8 mouse cellular contexts compared by ENCODE assay signal in the genomic region with DNA sequence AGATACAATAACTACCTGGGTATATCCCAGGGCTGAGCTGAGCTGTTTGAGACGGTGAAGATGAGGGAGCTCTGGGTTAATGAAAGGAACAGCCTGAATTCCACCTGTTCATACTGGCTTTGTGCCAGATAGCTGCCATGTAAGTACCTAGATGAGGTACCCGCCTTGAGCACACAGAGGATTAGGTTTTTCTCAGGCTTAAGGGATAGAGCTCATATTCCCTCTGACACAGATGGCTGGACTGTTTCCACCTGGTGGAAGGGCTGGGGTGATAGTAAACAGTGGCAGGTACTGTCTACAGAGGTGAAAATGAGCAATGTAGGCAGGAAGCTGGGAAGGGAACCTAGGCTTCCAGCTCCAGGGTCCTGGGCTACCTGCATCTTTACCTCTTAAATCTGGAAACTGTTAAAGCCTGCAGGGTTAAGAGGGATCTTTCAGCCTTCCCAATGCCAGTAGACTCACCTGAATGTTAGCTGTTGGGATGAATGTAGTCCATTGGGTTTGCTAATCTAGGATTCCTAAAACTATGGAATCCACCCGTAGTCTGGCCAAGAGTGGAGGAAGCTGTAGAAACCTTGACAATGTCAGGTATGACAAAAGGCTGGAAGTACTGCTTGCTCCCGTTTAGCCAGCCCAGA. TPM values are rescaled to one million over a fixed set of nuclear protein-coding genes. Genes with fewer than 3 reads are reported as not detected.
DNase-seq lines count a peak whose midpoint lies in the region; ATAC-seq and TF ChIP-seq lines count a peak whose summit lies in the region.

No protein-coding gene starts in this region.

- H3K4me1 ChIP-seq in hindbrain, embryonic 11.5 days (replicated peaks; ENCODE audit: control insufficient read depth, insufficient read depth, low read length), result peaks cover 12% of the 10 kb centered on the region; the same call in 1 of the 2 replicates

- 37% methylated on average over 4 of the region's 4 CpGs for WGBS in hindbrain, embryonic 11.5 days

- peak overlapping the region; percentile 40; the same call in 1 of the 2 replicates for H3K27ac ChIP-seq in left cerebral cortex, adult 2 months
- H3K27ac ChIP-seq in hindbrain, embryonic 11.5 days (ENCODE audit: low read depth, low read length), result no peak overlapping the region

- 0 out of 2 replicates have a peak overlapping the region, but pooled peaks have one; percentile 7 for H3K9ac ChIP-seq in hindbrain, embryonic 11.5 days (ENCODE audit: low read depth, low read length)

- intact Hi-C loops in left cerebral cortex, adult 2 months (cut with DNase I), result loop anchor here (5.0 kb wide), 1 partner anchor 540 kb away; no protein-coding TSS in a partner anchor
- intact Hi-C loops in left cerebral cortex, postnatal 36 days (cut with DNase I), result no loop called here
- intact Hi-C loops in left cerebral cortex, postnatal 10 days (cut with DNase I), result no loop called here

- H3K27me3 ChIP-seq in hindbrain, embryonic 11.5 days (ENCODE audit: control insufficient read depth, insufficient read depth, low read length), result no peaks in the 10 kb centered on the region

- peaks cover 15% of the 10 kb centered on the region for H3K36me3 ChIP-seq in hindbrain, embryonic 11.5 days (ENCODE audit: control insufficient read depth, insufficient read depth, low read length)

- ATAC-seq in hindbrain, embryonic 11.5 days (ENCODE audit: low FRiP score), result no peak

- no peak for TF ChIP-seq CTCF in left cerebral cortex, adult 2 months (IDR thresholded peaks at IDR 0.05)

- H3K4me2 ChIP-seq in hindbrain, embryonic 11.5 days (replicated peaks; ENCODE audit: low read depth, low read length), result 0 out of 2 replicates have a peak overlapping the region, but pooled peaks have one; percentile 4

- peak overlapping the region; percentile 97 for H3K4me3 ChIP-seq in left cerebral cortex, adult 2 months
- peak overlapping the region; percentile 12 for H3K4me3 ChIP-seq in hindbrain, embryonic 11.5 days (ENCODE audit: low read depth, low read length)

- H3K9me3 ChIP-seq in hindbrain, embryonic 11.5 days (ENCODE audit: control insufficient read depth, low read length), result no peaks in the 10 kb centered on the region

- DNase-seq in left cerebral cortex, adult 2 months (ENCODE audit: extremely low spot score in 1 of 2, low spot score in 2 of 2), result no peak
- no peak for DNase-seq in left cerebral cortex, postnatal 36 days (ENCODE audit: low spot score in 2 of 2)
- peak; percentile 77 for DNase-seq in cerebellum, adult 9-10 months
- no peak for DNase-seq in hindbrain, embryonic 11.5 days (ENCODE audit: low spot score)
- DNase-seq in lung, postnatal 25 days (ENCODE audit: low spot score), result peak; percentile 35
- DNase-seq in left cerebral cortex, postnatal 10 days (ENCODE audit: extremely low spot score in 1 of 2, low spot score in 2 of 2), result no peak
- DNase-seq in right cerebral cortex, postnatal 14 days, result no peak
- DNase-seq in thymus, postnatal 14 days, result no peak

RNA-seq across cellular contexts. Expression of gene Atf4, which starts 2.7 kb away (rescaled TPM):
- 100 to 1,000 TPM; 119 to 120 TPM for total RNA-seq in left cerebral cortex, adult 2 months (2021)
- total RNA-seq in left cerebral cortex, postnatal 36 days (2021), result 100 to 1,000 TPM in 1 of 2 experiments, 10 to 100 TPM in 1; 99.7 to 113 TPM
- 140 and 145 TPM in 2 replicates for polyA plus RNA-seq in hindbrain, embryonic 11.5 days (2014; fragmentation: Nextera tagmentation; extraction: Ambion mirVana)
- 100 to 1,000 TPM; 100 to 110 TPM for total RNA-seq in left cerebral cortex, postnatal 10 days (2021)

RNA-seq across cellular contexts. Expression of gene Rps19bp1, which starts 6.4 kb away (rescaled TPM):
- total RNA-seq in left cerebral cortex, adult 2 months (2021), result 10 to 100 TPM; 38.3 to 42.0 TPM
- total RNA-seq in left cerebral cortex, postnatal 36 days (2021), result 10 to 100 TPM; 40.9 to 41.1 TPM
- 68.0 and 71.4 TPM in 2 replicates for polyA plus RNA-seq in hindbrain, embryonic 11.5 days (2014; fragmentation: Nextera tagmentation; extraction: Ambion mirVana)
- total RNA-seq in left cerebral cortex, postnatal 10 days (2021), result 10 to 100 TPM; 41.5 to 47.5 TPM

RNA-seq across cellular contexts. Expression of gene AC140267.1, which starts 22.1 kb away (rescaled TPM):
- 10 to 100 TPM; 20.0 to 28.1 TPM for total RNA-seq in left cerebral cortex, adult 2 months (2021)
- total RNA-seq in left cerebral cortex, postnatal 36 days (2021), result 10 to 100 TPM; 13.7 to 17.3 TPM
- polyA plus RNA-seq in hindbrain, embryonic 11.5 days (2014; fragmentation: Nextera tagmentation; extraction: Ambion mirVana), result not detected in 2 replicates
- 10 to 100 TPM; 13.6 to 21.0 TPM for total RNA-seq in left cerebral cortex, postnatal 10 days (2021)

RNA-seq across cellular contexts. Expression of gene Mief1, which starts 23.9 kb away (rescaled TPM):
- 10 to 100 TPM; 32.3 to 33.9 TPM for total RNA-seq in left cerebral cortex, adult 2 months (2021)
- 10 to 100 TPM; 32.4 to 33.7 TPM for total RNA-seq in left cerebral cortex, postnatal 36 days (2021)
- 38.5 and 39.1 TPM in 2 replicates for polyA plus RNA-seq in hindbrain, embryonic 11.5 days (2014; fragmentation: Nextera tagmentation; extraction: Ambion mirVana)
- 10 to 100 TPM; 30.7 to 31.1 TPM for total RNA-seq in left cerebral cortex, postnatal 10 days (2021)

RNA-seq across cellular contexts. Expression of gene Cacna1i, which starts 29.3 kb away (rescaled TPM):
- 10 to 100 TPM; 72.7 to 75.9 TPM for total RNA-seq in left cerebral cortex, adult 2 months (2021)
- total RNA-seq in left cerebral cortex, postnatal 36 days (2021), result 10 to 100 TPM; 73.2 to 73.7 TPM
- polyA plus RNA-seq in hindbrain, embryonic 11.5 days (2014; fragmentation: Nextera tagmentation; extraction: Ambion mirVana), result 0.14 and 0.74 TPM in 2 replicates
- total RNA-seq in left cerebral cortex, postnatal 10 days (2021), result 10 to 100 TPM; 82.6 to 84.8 TPM

Comparison
In these comparisons a context has a peak if more than half of its experiments do, and no peak if none do; other contexts are left out.
1. DNase-seq: peak in cerebellum, adult 9-10 months (single experiment) and lung, postnatal 25 days (single experiment); none in left cerebral cortex, adult 2 months (0 of 2), left cerebral cortex, postnatal 36 days (0 of 2), hindbrain, embryonic 11.5 days (single experiment), left cerebral cortex, postnatal 10 days (0 of 2), right cerebral cortex, postnatal 14 days (single experiment) and thymus, postnatal 14 days (single experiment).